Mouse (Mus musculus) embryonic facial prominence, embryonic 10.5 days (tissue): ENCODE data around the gene Dock4. TPM values are rescaled to one million over a fixed set of nuclear protein-coding genes. Genes with fewer than 3 reads are reported as not detected.
A peak's percentile ranks its signal among the peaks of the same experiment; 100 is the strongest.

ENCODE experiments used
- DNase-seq: peaks from one replicate; pipeline ENCODE4 v3.0.0-alpha.2; 2017; ENCODE audit warnings: low spot score
- H3K27ac ChIP-seq: fragments of 300-500 bp; sonication (generic); replicated peaks from 2 replicates; pipeline ENCODE4 v1.5.1; 2016; ENCODE audit warnings: mild to moderate bottlenecking
- H3K27me3 ChIP-seq: fragments of 300-500 bp; sonication (generic); replicated peaks from 2 replicates; pipeline ENCODE4 v1.6.1; 2016; ENCODE audit warnings: low read depth, mild to moderate bottlenecking; ENCODE audit not compliant: poor library complexity, severe bottlenecking
- H3K36me3 ChIP-seq: fragments of 300-500 bp; sonication (generic); replicated peaks from 2 replicates; pipeline ENCODE4 v1.6.1; 2016; ENCODE audit warnings: mild to moderate bottlenecking, moderate library complexity
- H3K4me1 ChIP-seq: fragments of 300-500 bp; sonication (generic); 2 replicates; pipeline ENCODE4 v1.6.1; 2016
- H3K4me3 ChIP-seq: fragments of 300-500 bp; sonication (generic); 2 replicates; pipeline ENCODE4 v1.5.1; 2016; ENCODE audit warnings: mild to moderate bottlenecking, moderate library complexity
- H3K9me3 ChIP-seq: fragments of 300-500 bp; sonication (generic); 2 replicates; pipeline ENCODE4 v1.6.1; 2016; ENCODE audit warnings: mild to moderate bottlenecking
- WGBS: fragments of 180-500 bp; shearing (Covaris S2); methylation state at CpG from one replicate; pipeline ENCODE4 v1.1.7; 2016; 5-methylcytosine and 5-hydroxymethylcytosine counted together
- polyA plus RNA-seq: library from polyadenylated mRNA; unstranded; fragments of >200 nt; fragmentation: Nextera tagmentation; extraction: Ambion mirVana; gene quantifications from 2 replicates; pipeline ENCODE4 v1.2.1, GENCODE M21; 2016

Gene Dock4
- polyA plus RNA-seq, 1 experiment from 2014 or later: 19.5 TPM

- Histone ChIP-seq H3K4me3 (no peak overlapping the region), H3K4me1 (peaks cover 25% of the 10 kb centered on the region), H3K27ac (no peak overlapping the region), H3K27me3 (no peaks in the 10 kb centered on the region), H3K36me3 (no peaks in the 10 kb centered on the region), H3K9me3 (no peaks in the 10 kb centered on the region)
- no peak for DNase-seq
- WGBS: 35% methylated on average over 2 of the region's 2 CpGs
Observed at GRCm38 (mm10) chr12:40438049-40438448, 7.7 kb upstream of the Dock4 start.

- Histone ChIP-seq H3K9me3 (no peaks in the 10 kb centered on the region), H3K36me3 (no peaks in the 10 kb centered on the region), H3K27ac (peak overlapping the region; percentile 90), H3K27me3 (0 out of 2 replicates have a peak, but pooled peaks cover 4% of the 10 kb centered on the region), H3K4me1 (peaks cover 40% of the 10 kb centered on the region), H3K4me3 (peak overlapping the region; percentile 76)
- WGBS: 2% methylated on average over 16 of the region's 16 CpGs
- DNase-seq: no peak
Observed at GRCm38 (mm10) chr12:40445206-40445605, 546 bp upstream of the Dock4 start.

- H3K36me3 ChIP-seq: no peaks in the 10 kb centered on the region
- no peaks in the 10 kb centered on the region for H3K9me3 ChIP-seq
- 0 out of 2 replicates have a peak, but pooled peaks cover 4% of the 10 kb centered on the region for H3K27me3 ChIP-seq
- peak overlapping the region; percentile 90 for H3K27ac ChIP-seq
- peak; percentile 77 for DNase-seq
- H3K4me1 ChIP-seq: peaks cover 40% of the 10 kb centered on the region
- peak overlapping the region; percentile 76 for H3K4me3 ChIP-seq
- under 1% methylated on average over 44 of the region's 44 CpGs for WGBS
Observed at GRCm38 (mm10) chr12:40446450-40447381, 964 bp downstream of the Dock4 start.

- Histone ChIP-seq H3K27ac (no peak overlapping the region; the same call in 1 of the 2 replicates), H3K4me1 (peaks cover 39% of the 10 kb centered on the region), H3K36me3 (peaks cover 3% of the 10 kb centered on the region; the same call in 1 of the 2 replicates), H3K9me3 (no peaks in the 10 kb centered on the region), H3K4me3 (peak overlapping the region; percentile 76), H3K27me3 (0 out of 2 replicates have a peak, but pooled peaks cover 4% of the 10 kb centered on the region)
- DNase-seq: no peak
- 20% methylated on average over 10 of the region's 10 CpGs for WGBS
Observed at GRCm38 (mm10) chr12:40447561-40448355, 2.0 kb downstream of the Dock4 start.

- WGBS: 60% methylated on average over 9 of the region's 9 CpGs
- 0 out of 2 replicates have a peak, but pooled peaks cover 4% of the 10 kb centered on the region for H3K27me3 ChIP-seq
- H3K27ac ChIP-seq: no peak overlapping the region
- peaks cover 38% of the 10 kb centered on the region for H3K4me1 ChIP-seq
- no peak for DNase-seq
- H3K9me3 ChIP-seq: no peaks in the 10 kb centered on the region
- H3K4me3 ChIP-seq: no peak overlapping the region
- H3K36me3 ChIP-seq: peaks cover 4% of the 10 kb centered on the region; the same call in 1 of the 2 replicates
Observed at GRCm38 (mm10) chr12:40449119-40449795, 3.5 kb downstream of the Dock4 start.

- H3K27me3 ChIP-seq: no peaks in the 10 kb centered on the region
- no peak overlapping the region for H3K27ac ChIP-seq
- H3K36me3 ChIP-seq: peaks cover 4% of the 10 kb centered on the region; the same call in 1 of the 2 replicates
- peaks cover 18% of the 10 kb centered on the region for H3K4me1 ChIP-seq
- 89% methylated on average over 2 of the region's 2 CpGs for WGBS
- no peaks in the 10 kb centered on the region for H3K9me3 ChIP-seq
- no peak overlapping the region for H3K4me3 ChIP-seq
- DNase-seq: no peak
Observed at GRCm38 (mm10) chr12:40456517-40456916, 10.8 kb downstream of the Dock4 start.

GRCm38 (mm10) chr12:40458977-40459376 lies 13.2 kb downstream of the Dock4 start:
- WGBS: 69% methylated on average over 3 of the region's 3 CpGs
- no peak for DNase-seq
- no peaks in the 10 kb centered on the region for H3K36me3 ChIP-seq
- no peaks in the 10 kb centered on the region for H3K27me3 ChIP-seq
- H3K27ac ChIP-seq: no peak overlapping the region
- no peaks in the 10 kb centered on the region for H3K9me3 ChIP-seq
- peaks cover 31% of the 10 kb centered on the region for H3K4me1 ChIP-seq
- no peak overlapping the region for H3K4me3 ChIP-seq

GRCm38 (mm10) chr12:40459673-40460265 lies 14.0 kb downstream of the Dock4 start:
- no peak overlapping the region for H3K27ac ChIP-seq
- H3K36me3 ChIP-seq: no peaks in the 10 kb centered on the region
- no peaks in the 10 kb centered on the region for H3K27me3 ChIP-seq
- H3K9me3 ChIP-seq: no peaks in the 10 kb centered on the region
- no peak overlapping the region for H3K4me3 ChIP-seq
- no peak for DNase-seq
- WGBS: 75% methylated on average over 6 of the region's 6 CpGs
- peaks cover 39% of the 10 kb centered on the region for H3K4me1 ChIP-seq

GRCm38 (mm10) chr12:40462693-40463235 lies 17.0 kb downstream of the Dock4 start:
- H3K36me3 ChIP-seq: no peaks in the 10 kb centered on the region
- H3K27ac ChIP-seq: 0 out of 2 replicates have a peak overlapping the region, but pooled peaks have one; percentile 0
- WGBS: 67% methylated on average over 7 of the region's 7 CpGs
- H3K9me3 ChIP-seq: no peaks in the 10 kb centered on the region
- H3K27me3 ChIP-seq: no peaks in the 10 kb centered on the region
- H3K4me3 ChIP-seq: no peak overlapping the region
- peaks cover 52% of the 10 kb centered on the region for H3K4me1 ChIP-seq
- DNase-seq: no peak

GRCm38 (mm10) chr12:40463828-40464227 lies 18.1 kb downstream of the Dock4 start:
- Histone ChIP-seq H3K9me3 (no peaks in the 10 kb centered on the region), H3K27ac (no peak overlapping the region), H3K27me3 (no peaks in the 10 kb centered on the region), H3K4me1 (peaks cover 51% of the 10 kb centered on the region), H3K36me3 (no peaks in the 10 kb centered on the region), H3K4me3 (no peak overlapping the region)
- 60% methylated on average over 2 of the region's 2 CpGs for WGBS
- no peak for DNase-seq

- H3K27ac ChIP-seq: peak overlapping the region; percentile 57
- no peaks in the 10 kb centered on the region for H3K9me3 ChIP-seq
- no peak overlapping the region for H3K4me3 ChIP-seq
- H3K36me3 ChIP-seq: no peaks in the 10 kb centered on the region
- 50% methylated on average over 6 of the region's 6 CpGs for WGBS
- peaks cover 46% of the 10 kb centered on the region for H3K4me1 ChIP-seq
- no peaks in the 10 kb centered on the region for H3K27me3 ChIP-seq
- no peak for DNase-seq
Observed at GRCm38 (mm10) chr12:40464282-40464681, 18.5 kb downstream of the Dock4 start.
